Mouse (Mus musculus): ENCODE data around the gene Nrk.

DNA sequence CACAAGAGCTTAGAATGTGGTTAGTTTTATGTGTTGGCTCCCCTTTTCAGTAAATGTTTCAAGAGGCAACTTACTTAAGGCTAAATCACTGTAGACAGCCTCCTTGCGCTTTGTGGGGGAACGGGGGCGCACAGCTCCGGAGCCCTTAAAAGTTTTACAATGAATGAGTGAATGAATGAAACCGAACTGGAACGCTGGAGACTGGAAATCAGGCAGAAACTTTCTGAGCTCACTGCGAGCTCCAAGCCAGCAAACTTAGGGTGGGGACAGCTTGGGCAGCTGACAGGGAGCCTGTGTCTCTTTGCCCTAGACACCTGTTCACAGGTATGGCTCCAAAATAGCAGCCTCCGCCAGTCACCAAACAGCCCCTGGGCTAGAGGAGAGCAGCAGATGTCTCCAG lies 864 bp upstream of the Nrk start:
- TF ChIP-seq GATA1 (IDR thresholded peaks at IDR 0.05; ENCODE audit: borderline replicate concordance, low read length): no peak
- TF ChIP-seq CTCF (IDR thresholded peaks at IDR 0.05; ENCODE audit: low read depth, low read length): no peak
- no peak for TF ChIP-seq TAL1 (conservative IDR thresholded peaks at IDR 0.05; ENCODE audit: low read depth, low read length)
- TF ChIP-seq POLR2AphosphoS5 (IDR thresholded peaks at IDR 0.05; ENCODE audit: insufficient replicate concordance, low read depth, low read length): no peak
- no peak for TF ChIP-seq GATA2 (IDR thresholded peaks at IDR 0.05; ENCODE audit: borderline replicate concordance, low read depth, low read length)

Measured in G1E (cell line).